Mouse (Mus musculus) embryo, embryonic 11 days (tissue): Measurements from ENCODE around the gene Gm21820.
"Not testable (repeated sequence)": the region's sequence is repeated elsewhere in the genome, so short reads cannot be mapped to it uniquely, and the experiment has no call there.

Experiments
- DNase-seq: peaks from one replicate; pipeline ENCODE4 v3.0.0-alpha.2; 2015

The Gm21820 gene

GRCm38 (mm10) chrY:5249341-5249740, at the start of gene Gm21820:
Gene Gm21820 (minus strand): TSS chrY:5249441.
- not testable (repeated sequence) for DNase-seq
